Mouse (Mus musculus) stomach, embryonic 15.5 days (tissue): ENCODE data around the gene Ambp. TPM values are rescaled to one million over a fixed set of nuclear protein-coding genes. Genes with fewer than 3 reads are reported as not detected.

Experiments used
- ATAC-seq: fragments of 200-750 bp; cut with Nextera tagmentation; 2 replicates; pipeline ENCODE4 v1.8.0; 2017; ENCODE audit warnings: low read depth, moderate number of reproducible peaks, moderate TSS enrichment; ENCODE audit not compliant: insufficient read depth, low FRiP score
- H3K27ac ChIP-seq: fragments of 300-500 bp; sonication (generic); 2 replicates; pipeline ENCODE4 v1.5.1; 2015; ENCODE audit warnings: mild to moderate bottlenecking, inconsistent platforms
- H3K27me3 ChIP-seq: fragments of 300-500 bp; sonication (generic); replicated peaks from 2 replicates; pipeline ENCODE4 v1.6.1; 2015; ENCODE audit warnings: inconsistent platforms
- H3K36me3 ChIP-seq: fragments of 300-500 bp; sonication (generic); 2 replicates; pipeline ENCODE4 v1.6.1; 2015; ENCODE audit warnings: inconsistent platforms
- H3K4me1 ChIP-seq: fragments of 300-500 bp; sonication (generic); 2 replicates; pipeline ENCODE4 v1.6.1; 2015; ENCODE audit warnings: inconsistent platforms
- H3K4me2 ChIP-seq: fragments of 300-500 bp; sonication (generic); 2 replicates; pipeline ENCODE4 v1.6.1; 2015; ENCODE audit warnings: mild to moderate bottlenecking, inconsistent platforms
- H3K4me3 ChIP-seq: fragments of 300-500 bp; sonication (generic); replicated peaks from 2 replicates; pipeline ENCODE4 v1.5.1; 2015; ENCODE audit warnings: inconsistent platforms
- H3K9ac ChIP-seq: fragments of 300-500 bp; sonication (generic); 2 replicates; pipeline ENCODE4 v1.6.1; 2015; ENCODE audit warnings: inconsistent platforms
- H3K9me3 ChIP-seq: fragments of 300-500 bp; sonication (generic); 2 replicates; pipeline ENCODE4 v1.6.1; 2016; ENCODE audit warnings: inconsistent platforms
- WGBS: fragments of 180-500 bp; shearing (Covaris S2); methylation state at CpG from one replicate; pipeline ENCODE4 v1.1.7; 2015; 5-methylcytosine and 5-hydroxymethylcytosine counted together
- polyA plus RNA-seq: library from polyadenylated mRNA; unstranded; fragments of >200 nt; fragmentation: Nextera tagmentation; extraction: Ambion mirVana; gene quantifications from 2 replicates; pipeline ENCODE4 v1.2.1, GENCODE M21; 2015

Ambp gene
- polyA plus RNA-seq = 156 and 167 TPM in 2 replicates

DNA sequence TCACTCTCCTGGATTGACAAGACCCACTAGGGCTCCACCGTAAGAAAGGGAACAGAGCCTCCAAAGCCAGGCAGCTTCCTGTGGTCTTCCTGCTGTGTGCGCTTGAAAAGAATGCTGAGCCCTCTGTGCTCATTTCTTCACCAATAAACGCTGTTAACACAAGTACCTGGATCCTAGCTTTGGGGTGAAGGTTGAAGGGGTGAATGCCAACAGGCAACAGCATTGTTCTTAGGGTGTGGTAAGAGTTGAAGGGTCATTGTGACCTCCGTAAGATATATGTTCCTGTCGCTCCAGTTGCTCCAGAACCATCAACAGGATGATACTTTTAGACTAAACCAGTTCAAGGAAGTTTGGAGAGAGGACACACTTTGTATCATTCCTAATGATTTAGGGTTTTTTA, at the start of gene Ambp:
Gene Ambp (minus strand): TSS at position 101 of the 400 bp plus-strand sequence.
- H3K27me3 ChIP-seq = no peaks in the 10 kb centered on the region
- 0 out of 2 replicates have a peak, but pooled peaks cover 9% of the 10 kb centered on the region for H3K4me1 ChIP-seq
- ATAC-seq = no peak
- no peaks in the 10 kb centered on the region for H3K9me3 ChIP-seq
- no peak within 1 kb of the TSS for H3K4me3 ChIP-seq
- H3K27ac ChIP-seq = no peak within 1 kb of the TSS
- 62% methylated on average over 5 of the region's 5 CpGs for WGBS
- no peak within 1 kb of the TSS for H3K9ac ChIP-seq
- no peaks in the 10 kb centered on the region for H3K36me3 ChIP-seq
- H3K4me2 ChIP-seq = peak within 1 kb of the TSS; percentile 9

DNA sequence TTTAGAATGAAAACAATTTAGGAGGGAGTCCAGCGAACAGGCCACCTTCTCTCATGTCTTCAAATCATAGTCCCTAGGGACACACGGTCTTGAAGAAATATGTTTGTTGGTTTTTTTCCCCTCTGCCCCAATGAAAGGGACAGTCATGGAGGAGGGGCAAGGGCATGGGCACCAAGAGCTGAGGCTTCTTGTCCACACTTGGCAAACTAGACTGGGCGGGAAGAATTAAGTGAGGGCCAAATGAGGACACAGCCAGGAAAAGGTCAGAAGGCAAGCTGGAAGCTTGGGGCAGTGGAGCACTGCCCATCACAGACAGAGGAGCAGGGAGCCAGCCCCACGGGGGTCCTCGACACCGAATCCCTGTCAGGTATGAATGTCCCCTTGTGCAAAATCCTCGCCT, 49.3 kb upstream of the Ambp start:
- Histone ChIP-seq H3K4me1 (no peaks in the 10 kb centered on the region), H3K27ac (no peak overlapping the region), H3K9ac (no peak overlapping the region), H3K36me3 (no peaks in the 10 kb centered on the region), H3K4me3 (no peak overlapping the region), H3K4me2 (no peak overlapping the region), H3K9me3 (no peaks in the 10 kb centered on the region), H3K27me3 (no peaks in the 10 kb centered on the region)
- ATAC-seq = no peak
- 85% methylated on average over 7 of the region's 7 CpGs for WGBS

DNA sequence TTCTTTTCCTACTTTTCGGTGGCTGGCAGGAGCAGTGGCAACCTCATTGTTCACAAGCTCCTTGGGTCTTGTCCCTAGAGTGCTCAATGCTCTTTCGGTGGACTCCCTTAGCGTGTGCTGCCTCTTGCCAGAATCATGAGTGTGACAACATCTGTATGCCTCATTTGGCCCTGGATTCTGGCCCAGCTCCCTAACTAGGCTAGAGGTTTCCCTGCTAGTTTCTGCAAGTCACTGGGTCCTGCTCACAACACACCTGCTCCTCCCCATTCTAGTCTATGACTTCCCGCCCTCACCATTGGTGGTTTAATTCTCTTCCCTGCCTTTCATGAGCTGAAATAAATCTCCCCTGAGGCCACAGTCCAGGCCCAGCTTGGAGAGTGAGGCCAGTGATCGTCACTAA, 44.8 kb upstream of the Ambp start:
- Histone ChIP-seq H3K4me2 (no peak overlapping the region), H3K4me1 (no peaks in the 10 kb centered on the region), H3K36me3 (no peaks in the 10 kb centered on the region), H3K9me3 (no peaks in the 10 kb centered on the region), H3K4me3 (no peak overlapping the region), H3K27ac (no peak overlapping the region), H3K27me3 (no peaks in the 10 kb centered on the region), H3K9ac (no peak overlapping the region)
- WGBS = 93% methylated on average over 5 of the region's 5 CpGs
- no peak for ATAC-seq

DNA sequence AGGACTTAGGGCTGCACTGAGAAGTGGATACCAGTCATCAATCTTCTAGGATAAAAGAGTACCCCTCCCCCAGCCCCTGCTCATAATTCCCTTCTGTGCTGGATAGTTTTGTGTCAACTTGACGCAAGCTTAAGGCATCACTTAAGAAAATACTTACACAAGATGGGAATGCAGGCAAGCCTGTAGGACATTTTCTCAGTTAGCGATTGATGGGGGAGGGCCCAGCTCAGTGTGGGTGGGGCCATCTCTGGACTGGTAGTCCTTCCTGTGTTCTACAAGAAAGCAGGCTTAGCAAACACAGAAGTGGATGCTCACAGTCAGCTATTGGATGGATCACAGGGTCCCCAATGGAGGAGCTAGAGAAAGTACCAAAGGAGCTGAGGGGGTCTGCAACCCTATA, 39.8 kb upstream of the Ambp start:
- Histone ChIP-seq H3K36me3 (no peaks in the 10 kb centered on the region), H3K4me1 (no peaks in the 10 kb centered on the region; the same call in 1 of the 2 replicates), H3K9ac (no peak overlapping the region), H3K9me3 (no peaks in the 10 kb centered on the region), H3K27ac (no peak overlapping the region), H3K4me3 (no peak overlapping the region), H3K4me2 (no peak overlapping the region), H3K27me3 (no peaks in the 10 kb centered on the region)
- ATAC-seq = no peak
- WGBS = 64% methylated on average over 2 of the region's 2 CpGs

DNA sequence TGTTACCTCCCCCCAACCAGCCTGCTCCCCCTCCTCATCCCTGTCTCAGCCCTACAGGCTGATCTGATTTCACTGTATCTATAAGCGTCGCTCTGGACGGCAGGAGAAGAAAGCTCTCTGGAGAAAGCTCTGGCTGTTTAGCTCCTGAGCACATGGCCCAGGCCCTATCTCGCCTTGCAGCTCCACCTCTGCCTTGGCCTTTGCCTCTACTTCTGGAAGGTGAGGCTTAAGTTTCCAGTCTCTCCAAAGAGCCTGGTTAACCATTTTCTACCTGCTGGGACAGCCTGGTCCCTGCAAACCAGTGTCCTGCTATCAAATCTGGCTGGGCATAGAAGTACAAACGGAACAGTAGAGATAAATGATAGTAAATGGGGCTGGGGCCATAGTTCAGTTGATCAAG, 37.0 kb upstream of the Ambp start:
- no peaks in the 10 kb centered on the region for H3K9me3 ChIP-seq
- H3K4me1 ChIP-seq = peaks cover 7% of the 10 kb centered on the region
- H3K4me2 ChIP-seq = no peak overlapping the region
- H3K36me3 ChIP-seq = no peaks in the 10 kb centered on the region
- whole genome bisulfite sequencing = 33% methylated on average over 5 of the region's 5 CpGs
- H3K9ac ChIP-seq = no peak overlapping the region
- no peak overlapping the region; the same call in 1 of the 2 replicates for H3K27ac ChIP-seq
- H3K27me3 ChIP-seq = no peaks in the 10 kb centered on the region
- peak; percentile 70 for ATAC-seq
- no peak overlapping the region for H3K4me3 ChIP-seq

DNA sequence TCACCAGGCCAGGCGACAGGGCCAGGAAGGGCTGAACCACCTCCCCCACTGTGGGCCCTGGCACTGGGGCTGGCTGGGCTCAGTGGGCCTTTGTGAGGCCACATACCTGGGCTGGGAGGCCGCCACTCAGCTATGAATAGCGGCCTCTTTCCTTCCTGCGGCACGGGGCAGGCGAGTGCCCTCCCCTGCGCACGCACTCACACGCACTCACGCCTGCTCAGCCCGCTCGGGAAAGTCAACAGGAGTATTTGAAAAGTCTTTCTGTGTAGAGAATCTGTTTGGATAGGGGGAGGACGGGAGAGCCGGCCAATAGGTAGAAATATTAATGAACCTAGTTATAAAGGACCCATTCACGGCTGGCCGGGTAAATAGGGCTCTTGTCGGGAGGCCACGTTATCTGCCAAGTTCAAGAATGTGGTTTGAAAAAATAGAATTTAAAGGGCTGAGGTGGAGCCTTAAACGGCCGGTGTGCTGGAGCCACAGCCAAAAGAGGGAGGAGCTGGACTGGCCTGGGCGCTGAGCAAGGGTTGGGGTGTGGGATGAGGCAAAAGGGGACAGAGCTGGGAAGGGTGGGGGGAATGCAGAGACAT, 31.8 kb upstream of the Ambp start:
- peak overlapping the region; percentile 84 for H3K27ac ChIP-seq
- no peaks in the 10 kb centered on the region for H3K36me3 ChIP-seq
- peak overlapping the region; percentile 10; the same call in 1 of the 2 replicates for H3K4me2 ChIP-seq
- no peak overlapping the region for H3K9ac ChIP-seq
- no peaks in the 10 kb centered on the region for H3K27me3 ChIP-seq
- no peak overlapping the region for H3K4me3 ChIP-seq
- peaks cover 12% of the 10 kb centered on the region for H3K4me1 ChIP-seq
- 44% methylated on average over 21 of the region's 21 CpGs for WGBS
- no peaks in the 10 kb centered on the region for H3K9me3 ChIP-seq
- ATAC-seq = peak; percentile 90

DNA sequence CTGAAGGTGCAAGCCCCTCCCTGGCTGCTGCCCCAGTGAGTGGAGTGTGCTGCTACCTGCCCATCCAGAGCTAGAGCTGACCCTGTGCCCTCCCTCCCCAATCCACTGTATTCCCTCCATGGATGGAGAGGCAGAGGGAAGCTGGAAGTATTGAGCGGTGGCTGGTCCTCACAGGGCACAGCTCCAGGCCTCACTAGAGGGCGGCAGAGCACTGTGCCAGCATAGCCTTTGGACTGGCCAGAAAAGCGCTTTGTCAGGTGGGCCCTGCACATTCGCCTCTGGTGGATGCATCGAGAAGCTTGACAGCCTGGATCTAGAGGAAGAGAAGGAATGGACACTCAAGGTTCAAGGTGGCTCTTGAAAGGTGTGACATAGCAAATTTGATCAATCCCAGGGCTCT, 27.0 kb upstream of the Ambp start:
- Histone ChIP-seq H3K4me3 (no peak overlapping the region), H3K27me3 (no peaks in the 10 kb centered on the region), H3K9ac (no peak overlapping the region), H3K9me3 (no peaks in the 10 kb centered on the region), H3K4me1 (peaks cover 4% of the 10 kb centered on the region; the same call in 1 of the 2 replicates), H3K36me3 (no peaks in the 10 kb centered on the region), H3K4me2 (no peak overlapping the region), H3K27ac (no peak overlapping the region)
- 8% methylated on average over 5 of the region's 5 CpGs for WGBS
- peak; percentile 40; the same call in 1 of the 2 replicates for ATAC-seq

DNA sequence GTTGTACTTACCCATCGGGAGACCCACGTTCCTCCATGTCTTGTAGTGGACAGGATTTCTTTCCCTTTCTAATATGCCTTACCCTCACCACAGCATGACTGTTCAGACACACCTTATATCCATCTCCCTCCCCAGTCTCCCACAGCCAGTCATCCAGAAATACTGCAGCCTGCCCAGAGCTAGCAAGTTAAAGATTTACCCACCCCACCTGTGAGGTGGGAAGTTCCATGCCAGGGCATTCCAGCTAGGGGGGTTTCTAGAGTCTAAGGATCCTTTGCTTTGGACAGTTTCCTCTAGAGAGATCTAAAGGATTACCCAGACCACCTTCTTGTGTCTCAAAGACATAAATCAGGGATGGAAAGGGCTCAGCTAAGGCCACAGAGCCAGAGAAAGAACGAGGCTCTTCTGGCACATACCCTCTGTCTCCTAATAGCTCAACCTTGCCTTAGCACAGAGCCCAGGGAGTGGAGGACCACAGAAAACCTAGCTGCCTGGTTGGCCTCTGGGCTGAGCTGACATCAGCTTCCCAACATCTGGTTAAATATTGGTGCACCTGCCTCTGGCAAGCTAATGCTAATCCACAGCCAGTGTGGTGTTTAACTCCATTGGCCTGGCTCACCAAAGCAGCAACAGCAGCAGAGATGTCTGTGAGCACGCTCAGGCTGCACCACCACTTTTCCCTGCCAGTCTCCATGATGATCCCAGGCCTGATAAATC, 17.5 kb upstream of the Ambp start, which contains the start of gene Kif12:
Gene Kif12 (minus strand): TSS at position 163 of the 717 bp plus-strand sequence.
- Histone ChIP-seq H3K9me3 (no peaks in the 10 kb centered on the region), H3K4me2 (peak within 1 kb of the TSS; percentile 48), H3K9ac (no peak within 1 kb of the TSS), H3K4me3 (peak within 1 kb of the TSS; percentile 35), H3K36me3 (no peaks in the 10 kb centered on the region), H3K27me3 (no peaks in the 10 kb centered on the region), H3K4me1 (no peaks in the 10 kb centered on the region), H3K27ac (peak within 1 kb of the TSS; percentile 80)
- ATAC-seq = peak; percentile 95
- WGBS = 53% methylated on average over 4 of the region's 4 CpGs

DNA sequence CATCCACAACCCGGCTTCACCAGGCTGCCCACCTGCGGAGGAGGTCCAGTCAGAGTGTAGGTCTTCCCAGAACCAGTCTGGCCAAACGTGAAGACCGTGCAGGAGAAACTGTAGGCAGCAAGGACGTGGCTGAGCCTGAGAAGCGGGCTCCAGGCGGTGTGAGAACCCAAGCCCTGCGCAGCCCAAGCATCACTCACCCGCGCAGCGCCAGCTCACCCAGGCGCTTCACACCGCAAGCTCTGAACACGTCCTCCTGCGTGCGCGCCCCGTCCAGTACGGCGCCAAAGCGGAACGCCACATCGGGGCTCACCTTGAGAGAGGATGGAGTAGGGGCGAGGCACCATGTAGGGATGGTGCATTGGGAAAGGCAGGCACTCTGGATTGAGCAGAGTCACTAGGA, 16.5 kb upstream of the Ambp start:
- WGBS = 36% methylated on average over 24 of the region's 24 CpGs
- H3K4me2 ChIP-seq = peak overlapping the region; percentile 48
- H3K27ac ChIP-seq = 0 out of 2 replicates have a peak overlapping the region, but pooled peaks have one; percentile 80
- no peaks in the 10 kb centered on the region for H3K27me3 ChIP-seq
- no peaks in the 10 kb centered on the region for H3K9me3 ChIP-seq
- no peak for ATAC-seq
- no peaks in the 10 kb centered on the region for H3K36me3 ChIP-seq
- H3K9ac ChIP-seq = no peak overlapping the region
- H3K4me1 ChIP-seq = no peaks in the 10 kb centered on the region
- H3K4me3 ChIP-seq = peak overlapping the region; percentile 35

DNA sequence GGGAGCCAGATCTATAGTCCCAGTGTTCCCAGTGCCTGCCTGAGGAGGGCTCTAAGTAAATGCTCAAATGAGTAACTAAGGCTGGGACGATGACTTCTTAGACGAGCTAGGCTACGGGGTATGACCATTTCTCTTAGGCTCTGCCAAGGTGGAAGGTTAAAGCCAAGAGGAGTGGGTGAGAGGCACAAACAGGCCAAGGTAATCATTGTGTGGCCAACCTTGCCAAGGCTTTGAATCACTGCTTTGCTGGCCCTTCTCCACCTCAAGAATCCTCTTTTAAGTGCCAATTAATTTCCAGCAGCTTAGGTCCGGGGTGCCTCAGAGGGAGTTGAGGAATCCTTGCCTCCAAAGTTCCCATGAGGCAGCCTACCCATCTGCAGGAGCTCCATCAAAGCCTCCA, 15.5 kb upstream of the Ambp start:
- no peaks in the 10 kb centered on the region for H3K4me1 ChIP-seq
- H3K9me3 ChIP-seq = no peaks in the 10 kb centered on the region
- H3K27me3 ChIP-seq = no peaks in the 10 kb centered on the region
- H3K4me3 ChIP-seq = peak overlapping the region; percentile 35; the same call in 1 of the 2 replicates
- no peaks in the 10 kb centered on the region for H3K36me3 ChIP-seq
- WGBS = 92% methylated on average over 4 of the region's 4 CpGs
- peak overlapping the region; percentile 48 for H3K4me2 ChIP-seq
- H3K27ac ChIP-seq = no peak overlapping the region
- no peak overlapping the region for H3K9ac ChIP-seq
- no peak for ATAC-seq

DNA sequence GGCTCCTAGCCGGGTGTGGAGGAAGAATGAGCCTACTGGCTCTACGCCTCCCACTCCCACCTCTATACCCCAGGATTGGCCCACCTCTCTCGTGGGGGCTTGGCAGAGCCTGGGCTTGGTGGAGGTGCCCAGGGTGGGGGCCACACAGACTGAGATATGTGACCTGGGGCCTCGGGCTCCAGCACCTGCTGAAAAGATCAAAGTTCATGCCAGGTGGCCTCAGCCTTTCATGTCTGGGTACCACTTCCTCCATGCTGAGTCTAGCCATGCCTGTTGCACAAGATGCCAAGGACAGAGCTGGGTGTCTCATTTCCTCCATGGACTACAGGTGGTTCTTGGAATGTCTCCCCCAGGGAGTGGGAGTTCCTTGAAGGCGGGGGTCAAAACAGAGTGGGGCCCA, 11.7 kb upstream of the Ambp start:
- Histone ChIP-seq H3K36me3 (no peaks in the 10 kb centered on the region), H3K4me2 (no peak overlapping the region), H3K4me1 (no peaks in the 10 kb centered on the region), H3K27ac (no peak overlapping the region), H3K4me3 (no peak overlapping the region), H3K9me3 (no peaks in the 10 kb centered on the region), H3K27me3 (no peaks in the 10 kb centered on the region), H3K9ac (no peak overlapping the region)
- WGBS = 81% methylated on average over 5 of the region's 5 CpGs
- no peak for ATAC-seq

DNA sequence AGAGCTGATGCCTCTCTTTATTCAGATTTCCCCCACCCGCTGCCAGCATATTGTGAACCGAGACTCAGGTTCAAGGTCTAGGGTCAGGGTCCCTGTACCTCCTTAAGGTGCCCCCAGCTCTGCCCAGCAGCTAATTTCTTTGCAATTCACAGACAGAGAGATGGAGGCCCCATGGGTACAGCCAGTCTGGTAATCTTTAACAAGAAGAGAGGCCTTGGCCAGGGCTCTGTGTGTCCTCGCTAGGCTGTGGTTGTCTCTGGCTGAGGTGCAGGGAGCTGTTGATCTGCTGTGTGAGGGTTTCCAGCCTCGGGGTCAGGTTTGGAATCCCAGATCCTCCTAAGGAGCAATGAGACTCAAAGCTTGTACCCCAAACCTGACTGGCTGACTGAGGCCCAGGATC, 11.0 kb upstream of the Ambp start:
- 91% methylated on average over 4 of the region's 4 CpGs for WGBS
- no peak overlapping the region for H3K4me2 ChIP-seq
- H3K9ac ChIP-seq = no peak overlapping the region
- no peak for ATAC-seq
- H3K36me3 ChIP-seq = no peaks in the 10 kb centered on the region
- no peaks in the 10 kb centered on the region for H3K4me1 ChIP-seq
- H3K27me3 ChIP-seq = no peaks in the 10 kb centered on the region
- no peaks in the 10 kb centered on the region for H3K9me3 ChIP-seq
- no peak overlapping the region for H3K27ac ChIP-seq
- H3K4me3 ChIP-seq = no peak overlapping the region
